Mouse (Mus musculus): ENCODE measurements around the gene Tdrd6. TPM values are rescaled to one million over a fixed set of nuclear protein-coding genes. Genes with fewer than 3 reads are reported as not detected.
A peak's percentile ranks its signal among the peaks of the same experiment; 100 is the strongest.

The Tdrd6 gene
- polyA plus RNA-seq, 1 experiment from 2014 or later, result not detected

- Histone ChIP-seq H3K9ac (replicated peaks; ENCODE audit: low read depth, low read length) (no peak overlapping the region), H3K9me3 (ENCODE audit: control insufficient read depth, low read depth, low read length) (no peaks in the 10 kb centered on the region), H3K36me3 (ENCODE audit: control insufficient read depth, insufficient read depth, low read length) (no peaks in the 10 kb centered on the region), H3K27ac (ENCODE audit: low read length) (no peak overlapping the region), H3K4me3 (ENCODE audit: low read depth, low read length) (no peak overlapping the region), H3K4me2 (replicated peaks; ENCODE audit: low read depth, low read length) (no peak overlapping the region), H3K27me3 (ENCODE audit: control insufficient read depth, insufficient read depth, low read length) (no peaks in the 10 kb centered on the region), H3K4me1 (ENCODE audit: control insufficient read depth, insufficient read depth, low read length) (no peaks in the 10 kb centered on the region)
- ATAC-seq (ENCODE audit: insufficient number of reproducible peaks, insufficient read depth, low FRiP score, low read depth), result no peak
- 98% methylated on average over 2 of the region's 2 CpGs for WGBS
These were observed 32.4 kb downstream of the Tdrd6 start for GRCm38 (mm10) chr17:43597742-43598141.

GRCm38 (mm10) chr17:43592296-43593291 lies 37.5 kb downstream of the Tdrd6 start:
- Histone ChIP-seq H3K27me3 (ENCODE audit: control insufficient read depth, insufficient read depth, low read length) (no peaks in the 10 kb centered on the region), H3K36me3 (ENCODE audit: control insufficient read depth, insufficient read depth, low read length) (no peaks in the 10 kb centered on the region), H3K4me3 (ENCODE audit: low read depth, low read length) (no peak overlapping the region), H3K27ac (ENCODE audit: low read length) (no peak overlapping the region), H3K9ac (replicated peaks; ENCODE audit: low read depth, low read length) (no peak overlapping the region), H3K4me1 (ENCODE audit: control insufficient read depth, insufficient read depth, low read length) (no peaks in the 10 kb centered on the region), H3K9me3 (ENCODE audit: control insufficient read depth, low read depth, low read length) (no peaks in the 10 kb centered on the region), H3K4me2 (replicated peaks; ENCODE audit: low read depth, low read length) (no peak overlapping the region)
- 75% methylated on average over 21 of the region's 21 CpGs for whole genome bisulfite sequencing
- ATAC-seq (ENCODE audit: insufficient number of reproducible peaks, insufficient read depth, low FRiP score, low read depth), result no peak

GRCm38 (mm10) chr17:43590531-43590930 lies 39.6 kb downstream of the Tdrd6 start:
- WGBS, result 85% methylated on average over 5 of the region's 5 CpGs
- no peak overlapping the region for H3K9ac ChIP-seq (replicated peaks; ENCODE audit: low read depth, low read length)

GRCm38 (mm10) chr17:43589750-43590149 lies 40.3 kb downstream of the Tdrd6 start:
- Histone ChIP-seq H3K4me1 (ENCODE audit: control insufficient read depth, insufficient read depth, low read length) (no peaks in the 10 kb centered on the region), H3K9ac (replicated peaks; ENCODE audit: low read depth, low read length) (no peak overlapping the region), H3K27me3 (ENCODE audit: control insufficient read depth, insufficient read depth, low read length) (no peaks in the 10 kb centered on the region), H3K36me3 (ENCODE audit: control insufficient read depth, insufficient read depth, low read length) (no peaks in the 10 kb centered on the region), H3K27ac (ENCODE audit: low read length) (no peak overlapping the region), H3K4me2 (replicated peaks; ENCODE audit: low read depth, low read length) (no peak overlapping the region), H3K4me3 (ENCODE audit: low read depth, low read length) (no peak overlapping the region), H3K9me3 (ENCODE audit: control insufficient read depth, low read depth, low read length) (no peaks in the 10 kb centered on the region)
- ATAC-seq (ENCODE audit: insufficient number of reproducible peaks, insufficient read depth, low FRiP score, low read depth), result no peak
- WGBS, result 84% methylated on average over 6 of the region's 6 CpGs

More at GRCm38 (mm10) chr17:43590531-43590930, 39.6 kb downstream of the Tdrd6 start:
- H3K9me3 ChIP-seq (ENCODE audit: control insufficient read depth, low read depth, low read length), result no peaks in the 10 kb centered on the region
- H3K27ac ChIP-seq (ENCODE audit: low read length), result no peak overlapping the region
- ATAC-seq (ENCODE audit: insufficient number of reproducible peaks, insufficient read depth, low FRiP score, low read depth), result no peak
- H3K4me2 ChIP-seq (replicated peaks; ENCODE audit: low read depth, low read length), result no peak overlapping the region
- no peaks in the 10 kb centered on the region for H3K36me3 ChIP-seq (ENCODE audit: control insufficient read depth, insufficient read depth, low read length)
- no peak overlapping the region for H3K4me3 ChIP-seq (ENCODE audit: low read depth, low read length)
- no peaks in the 10 kb centered on the region for H3K27me3 ChIP-seq (ENCODE audit: control insufficient read depth, insufficient read depth, low read length)
- H3K4me1 ChIP-seq (ENCODE audit: control insufficient read depth, insufficient read depth, low read length), result no peaks in the 10 kb centered on the region

GRCm38 (mm10) chr17:43587278-43587677 lies 42.8 kb downstream of the Tdrd6 start:
- 87% methylated on average over 2 of the region's 2 CpGs for WGBS
- Histone ChIP-seq H3K27me3 (ENCODE audit: control insufficient read depth, insufficient read depth, low read length) (no peaks in the 10 kb centered on the region), H3K4me3 (ENCODE audit: low read depth, low read length) (no peak overlapping the region), H3K36me3 (ENCODE audit: control insufficient read depth, insufficient read depth, low read length) (no peaks in the 10 kb centered on the region), H3K4me1 (ENCODE audit: control insufficient read depth, insufficient read depth, low read length) (no peaks in the 10 kb centered on the region), H3K9me3 (ENCODE audit: control insufficient read depth, low read depth, low read length) (no peaks in the 10 kb centered on the region), H3K4me2 (replicated peaks; ENCODE audit: low read depth, low read length) (no peak overlapping the region), H3K9ac (replicated peaks; ENCODE audit: low read depth, low read length) (no peak overlapping the region), H3K27ac (ENCODE audit: low read length) (no peak overlapping the region)
- ATAC-seq (ENCODE audit: insufficient number of reproducible peaks, insufficient read depth, low FRiP score, low read depth), result no peak

GRCm38 (mm10) chr17:43584771-43585170 lies 45.3 kb downstream of the Tdrd6 start:
- Histone ChIP-seq H3K4me1 (ENCODE audit: control insufficient read depth, insufficient read depth, low read length) (0 out of 2 replicates have a peak, but pooled peaks cover 5% of the 10 kb centered on the region), H3K9ac (replicated peaks; ENCODE audit: low read depth, low read length) (no peak overlapping the region), H3K27ac (ENCODE audit: low read length) (no peak overlapping the region), H3K36me3 (ENCODE audit: control insufficient read depth, insufficient read depth, low read length) (no peaks in the 10 kb centered on the region), H3K9me3 (ENCODE audit: control insufficient read depth, low read depth, low read length) (no peaks in the 10 kb centered on the region), H3K27me3 (ENCODE audit: control insufficient read depth, insufficient read depth, low read length) (no peaks in the 10 kb centered on the region), H3K4me3 (ENCODE audit: low read depth, low read length) (no peak overlapping the region), H3K4me2 (replicated peaks; ENCODE audit: low read depth, low read length) (no peak overlapping the region)
- no peak for ATAC-seq (ENCODE audit: insufficient number of reproducible peaks, insufficient read depth, low FRiP score, low read depth)
- 57% methylated on average over 7 of the region's 7 CpGs for WGBS

GRCm38 (mm10) chr17:43581012-43581467 lies 49.1 kb downstream of the Tdrd6 start:
- no peak overlapping the region for H3K27ac ChIP-seq (ENCODE audit: low read length)
- 23% methylated on average over 8 of the region's 8 CpGs for WGBS

GRCm38 (mm10) chr17:43580456-43580855 lies 49.6 kb downstream of the Tdrd6 start:
- Histone ChIP-seq H3K27me3 (ENCODE audit: control insufficient read depth, insufficient read depth, low read length) (no peaks in the 10 kb centered on the region), H3K4me1 (ENCODE audit: control insufficient read depth, insufficient read depth, low read length) (0 out of 2 replicates have a peak, but pooled peaks cover 5% of the 10 kb centered on the region), H3K36me3 (ENCODE audit: control insufficient read depth, insufficient read depth, low read length) (no peaks in the 10 kb centered on the region), H3K9ac (replicated peaks; ENCODE audit: low read depth, low read length) (no peak overlapping the region), H3K27ac (ENCODE audit: low read length) (no peak overlapping the region; the same call in 1 of the 2 replicates), H3K4me2 (replicated peaks; ENCODE audit: low read depth, low read length) (no peak overlapping the region), H3K4me3 (ENCODE audit: low read depth, low read length) (no peak overlapping the region), H3K9me3 (ENCODE audit: control insufficient read depth, low read depth, low read length) (no peaks in the 10 kb centered on the region)
- WGBS, result 40% methylated on average over 3 of the region's 3 CpGs
- no peak for ATAC-seq (ENCODE audit: insufficient number of reproducible peaks, insufficient read depth, low FRiP score, low read depth)

More at GRCm38 (mm10) chr17:43581012-43581467, 49.1 kb downstream of the Tdrd6 start:
- 0 out of 2 replicates have a peak, but pooled peaks cover 5% of the 10 kb centered on the region for H3K4me1 ChIP-seq (ENCODE audit: control insufficient read depth, insufficient read depth, low read length)
- no peak overlapping the region for H3K9ac ChIP-seq (replicated peaks; ENCODE audit: low read depth, low read length)
- peak; percentile 67; the same call in 1 of the 2 replicates for ATAC-seq (ENCODE audit: insufficient number of reproducible peaks, insufficient read depth, low FRiP score, low read depth)
- H3K36me3 ChIP-seq (ENCODE audit: control insufficient read depth, insufficient read depth, low read length), result no peaks in the 10 kb centered on the region
- no peak overlapping the region for H3K4me2 ChIP-seq (replicated peaks; ENCODE audit: low read depth, low read length)
- no peaks in the 10 kb centered on the region for H3K27me3 ChIP-seq (ENCODE audit: control insufficient read depth, insufficient read depth, low read length)
- H3K9me3 ChIP-seq (ENCODE audit: control insufficient read depth, low read depth, low read length), result no peaks in the 10 kb centered on the region
- no peak overlapping the region for H3K4me3 ChIP-seq (ENCODE audit: low read depth, low read length)

Measured in stomach, embryonic 14.5 days (tissue).